Mouse (Mus musculus): ENCODE data around the gene Xirp1.

The Xirp1 gene

DNA sequence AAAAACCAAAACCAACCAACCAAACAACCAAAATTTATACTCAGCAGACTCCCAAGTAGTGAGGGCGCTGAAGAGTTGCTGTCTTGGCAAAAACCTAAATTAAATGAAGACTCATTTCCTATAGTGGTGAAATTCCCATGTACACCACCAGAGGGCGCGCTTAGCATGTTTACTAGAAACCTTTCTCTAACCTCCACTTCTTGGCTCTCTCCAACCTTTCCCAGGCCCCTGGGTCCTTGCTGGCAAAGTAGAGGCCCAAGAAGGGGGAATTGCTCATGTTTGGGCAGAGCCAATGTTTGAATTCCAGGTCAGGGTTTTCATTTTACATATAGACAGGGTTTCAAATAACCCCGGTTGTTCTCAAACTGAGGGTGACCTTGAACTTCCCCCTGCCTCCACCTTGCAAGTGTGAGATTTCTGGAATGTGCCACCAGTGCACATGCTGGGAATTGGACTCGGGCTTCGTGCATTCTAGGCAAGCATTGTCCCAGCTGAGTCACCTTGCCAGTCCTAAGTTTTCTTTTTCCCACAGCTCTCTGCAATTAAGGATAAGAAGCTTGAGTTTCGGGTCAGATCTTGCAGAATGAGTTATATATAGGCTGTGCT, 3.0 kb downstream of the Xirp1 start:
- CTCF ChIA-PET, result no interaction called here

GRCm38 (mm10) chr9:120016956-120017355, 6.4 kb downstream of the Xirp1 start:
- CTCF ChIA-PET, result interaction anchor here (0.5 kb wide), 1 partner anchor 1838 kb away, joined by 5 read pairs; no protein-coding TSS in a partner anchor

DNA sequence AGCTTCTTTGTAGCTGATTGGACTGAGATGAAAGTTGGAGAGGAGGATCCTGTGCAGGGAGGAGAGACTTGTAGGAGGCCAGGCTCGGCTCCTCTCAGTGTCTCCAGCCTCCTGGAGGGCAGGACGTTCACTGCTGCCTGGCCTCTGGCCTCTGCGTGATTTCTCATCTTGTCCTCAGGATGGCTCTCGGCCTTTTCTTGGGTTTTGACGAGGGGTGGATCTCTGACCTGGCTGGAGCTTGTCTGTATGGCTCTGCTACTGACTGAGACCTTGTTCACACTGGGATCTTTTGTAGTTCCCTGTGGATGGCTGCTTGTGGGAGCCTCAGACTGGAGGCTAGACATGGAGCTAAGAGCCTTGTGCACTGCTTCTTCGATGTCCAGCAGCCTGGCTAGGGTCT, 8.6 kb downstream of the Xirp1 start:
- CTCF ChIA-PET, result no interaction called here

- CTCF ChIA-PET, result interaction anchor here (0.5 kb wide), 1 partner anchor 30 kb away, joined by 5 read pairs; no protein-coding TSS in a partner anchor
Measured at GRCm38 (mm10) chr9:120013251-120013820, 10.1 kb downstream of the Xirp1 start.

DNA sequence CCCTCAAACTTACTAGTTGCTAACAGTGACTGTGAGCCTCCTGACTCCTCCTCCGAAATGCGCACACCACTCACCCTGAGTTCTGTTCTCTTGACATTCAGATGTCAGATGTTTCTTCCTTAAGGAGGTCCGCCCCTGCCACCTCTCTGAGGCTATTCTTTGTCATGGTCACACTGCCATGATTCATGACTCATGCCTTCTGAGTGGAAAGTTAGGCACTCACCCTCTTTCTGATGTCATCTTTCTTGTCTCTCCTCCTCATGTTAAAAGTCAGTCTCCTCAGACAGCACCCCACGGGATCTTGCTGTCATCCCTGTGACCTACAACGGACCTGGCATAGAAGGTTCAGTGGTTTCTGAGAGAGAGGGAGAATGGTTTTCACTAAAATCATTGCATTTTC, 10.6 kb downstream of the Xirp1 start:
- CTCF ChIA-PET, result no interaction called here

DNA sequence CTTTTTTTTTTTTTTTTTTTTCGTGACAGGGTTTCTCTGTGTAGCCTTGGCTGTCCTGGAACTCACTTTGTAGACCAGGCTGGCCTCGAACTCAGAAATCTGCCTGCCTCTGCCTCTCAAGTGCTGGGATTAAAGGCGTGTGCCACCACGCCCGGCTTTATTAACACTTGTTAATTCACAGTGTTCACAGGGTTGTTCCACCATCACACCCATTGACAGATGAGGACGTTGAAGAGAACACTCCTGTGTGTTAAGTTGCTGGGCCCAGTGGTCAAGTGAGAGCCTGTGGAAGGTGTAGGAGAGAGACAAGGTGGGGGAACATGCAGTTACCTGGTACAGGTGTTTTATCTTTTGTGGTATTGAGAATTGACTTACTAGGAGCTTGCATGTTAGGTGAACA, 11.2 kb downstream of the Xirp1 start:
- CTCF ChIA-PET, result interaction anchor here (0.7 kb wide), 1 partner anchor 79 kb away, joined by 7 read pairs; no protein-coding TSS in a partner anchor

- CTCF ChIA-PET, result interaction anchor here (0.7 kb wide), 1 partner anchor 78 kb away, joined by 7 read pairs; no protein-coding TSS in a partner anchor
Measured at GRCm38 (mm10) chr9:120011533-120011932, 11.9 kb downstream of the Xirp1 start.

GRCm38 (mm10) chr9:120010781-120011511, 12.5 kb downstream of the Xirp1 start:
- CTCF ChIA-PET, result no interaction called here

DNA sequence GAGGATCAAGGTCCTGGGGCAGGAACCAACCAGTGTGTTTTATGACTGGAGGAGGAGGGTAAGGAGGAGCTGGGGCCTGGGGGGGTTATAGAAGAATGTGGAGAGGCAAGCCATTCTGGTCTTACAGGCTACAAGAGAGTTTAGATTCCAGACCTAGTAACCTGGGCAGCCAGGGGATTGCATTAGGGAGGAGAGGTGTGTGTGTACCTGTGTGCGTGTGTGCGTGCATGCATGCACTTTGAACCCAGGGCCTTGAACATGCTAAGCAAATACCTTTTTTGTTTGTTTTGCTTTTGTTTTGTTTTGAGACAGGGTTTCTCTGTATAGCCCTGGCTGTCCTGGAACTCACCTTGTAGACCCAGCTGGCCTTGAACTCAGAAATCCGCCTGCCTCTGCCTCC, 13.5 kb downstream of the Xirp1 start:
- CTCF ChIA-PET, result interaction anchor here (1.3 kb wide), 1 partner anchor 9 kb away, joined by 3 read pairs; no protein-coding TSS in a partner anchor

DNA sequence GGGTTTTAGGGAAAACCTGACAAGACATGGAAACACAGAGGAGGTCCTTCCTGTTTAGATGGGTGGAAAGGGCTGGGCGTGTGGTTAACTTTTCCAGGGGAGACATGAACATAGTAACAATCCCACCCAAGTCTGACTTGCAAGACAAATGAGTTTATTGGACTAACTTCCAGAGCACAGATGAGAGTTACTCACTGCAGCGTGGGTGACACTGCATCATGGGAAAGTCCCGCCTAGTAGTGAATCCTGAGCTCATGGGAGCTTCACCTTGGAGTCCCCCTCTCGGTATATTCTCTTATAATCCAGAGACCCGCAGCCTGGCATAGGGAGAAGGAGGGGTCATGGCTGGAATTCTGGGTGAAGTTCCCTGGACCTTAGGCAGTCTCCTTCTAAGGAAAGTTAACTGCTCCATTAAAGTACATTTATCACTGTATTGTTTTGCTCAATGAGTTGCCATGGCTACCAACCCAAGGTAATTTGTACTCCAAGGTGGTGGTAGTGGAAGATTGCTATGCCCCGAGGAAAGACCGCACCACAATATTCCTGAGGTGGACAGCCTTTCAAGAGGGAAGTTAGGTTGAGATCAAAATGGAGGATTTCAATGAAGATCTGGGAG, 14.1 kb downstream of the Xirp1 start:
- CTCF ChIA-PET, result interaction anchor here (0.7 to 1.3 kb wide), 2 partner anchors 8 to 10 kb away, joined by 3 read pairs; no protein-coding TSS in a partner anchor

GRCm38 (mm10) chr9:120007833-120008232, 15.6 kb downstream of the Xirp1 start:
- CTCF ChIA-PET, result no interaction called here

DNA sequence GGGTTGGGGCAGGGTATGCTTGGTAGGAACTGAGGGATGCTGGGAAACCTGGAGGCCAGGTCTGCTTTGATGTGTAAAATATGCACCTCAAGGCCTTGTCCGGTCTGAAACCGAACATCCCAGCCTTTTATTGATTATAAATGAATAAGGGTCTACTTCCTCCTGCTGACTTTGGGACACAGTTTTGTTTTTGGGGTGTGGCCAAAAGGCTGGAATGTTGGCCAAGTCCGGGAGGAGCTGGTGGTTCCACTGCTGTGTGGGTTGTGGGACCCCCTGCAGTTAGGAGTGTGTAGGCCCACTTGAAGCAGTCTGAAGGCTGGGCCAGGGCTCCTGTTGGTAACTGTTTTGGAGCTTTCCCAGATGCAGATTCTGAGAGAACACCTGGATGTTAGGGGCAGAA, 17.5 kb downstream of the Xirp1 start:
- CTCF ChIA-PET, result interaction anchor here (0.8 kb wide), 1 partner anchor 48 kb away, joined by 3 read pairs; no protein-coding TSS in a partner anchor

GRCm38 (mm10) chr9:120002893-120003292, 20.5 kb downstream of the Xirp1 start:
- CTCF ChIA-PET, result no interaction called here

DNA sequence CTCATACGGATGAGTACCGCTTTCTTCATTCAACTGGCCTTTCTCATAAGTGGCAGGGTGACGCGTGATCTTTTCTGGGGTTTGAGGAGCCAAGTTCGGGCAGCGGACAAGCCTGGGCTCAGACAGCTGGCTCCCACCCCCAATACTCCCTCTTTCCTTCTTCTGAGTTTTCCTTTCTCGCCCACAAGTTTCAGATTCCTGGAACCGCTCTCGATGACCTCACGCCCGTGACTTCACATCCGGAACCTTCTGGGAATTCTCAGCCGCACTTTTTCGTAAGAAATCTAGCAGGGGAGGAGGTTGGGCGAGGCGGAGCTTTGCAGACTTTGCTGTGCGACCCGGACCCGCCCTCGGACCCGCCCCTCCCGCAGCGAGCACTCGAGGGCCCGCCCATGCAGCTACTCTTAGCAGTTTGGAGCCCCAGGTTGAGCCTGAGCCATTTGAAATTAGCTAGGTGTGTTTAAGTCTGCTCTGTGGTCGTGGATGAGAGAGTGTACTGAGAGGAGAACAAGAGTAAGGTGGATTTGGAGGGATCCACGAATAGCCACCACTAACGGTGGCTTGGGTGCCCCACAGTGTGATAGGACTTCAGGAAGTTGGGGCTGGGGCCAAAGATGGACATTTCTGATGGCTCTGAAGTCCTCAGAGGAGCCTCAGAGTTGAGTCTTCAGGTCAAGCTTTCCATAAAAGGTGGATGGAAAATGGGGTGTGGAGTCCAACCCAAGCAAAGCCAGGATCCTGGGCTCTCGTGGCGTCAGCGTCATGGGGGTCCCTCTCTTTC, 21.3 kb downstream of the Xirp1 start:
- CTCF ChIA-PET, result interaction anchor here (1.3 kb wide), 1 partner anchor 19 kb away, joined by 4 read pairs; no protein-coding TSS in a partner anchor

DNA sequence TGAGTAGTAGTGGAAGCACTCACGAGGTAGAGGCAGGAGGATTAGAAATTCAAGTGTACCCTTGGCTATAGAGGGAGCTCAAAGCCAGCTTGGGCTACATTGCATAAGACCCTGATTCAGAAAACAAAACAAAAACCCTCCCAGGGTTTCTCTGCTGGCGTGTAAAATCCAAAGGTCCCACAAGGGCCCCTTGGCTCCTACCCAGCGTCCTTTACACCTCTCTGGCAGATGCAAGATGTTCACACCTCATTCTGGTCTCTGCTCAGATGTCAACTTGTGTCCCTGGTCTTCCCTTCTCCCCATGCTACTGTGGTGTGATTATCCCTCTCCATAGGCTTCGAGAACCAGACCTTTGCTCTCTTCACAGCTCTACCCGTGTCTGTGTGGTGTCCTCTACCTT, 22.6 kb downstream of the Xirp1 start:
- CTCF ChIA-PET, result interaction anchor here (1.1 kb wide), 1 partner anchor 9 kb away, joined by 3 read pairs; no protein-coding TSS in a partner anchor

DNA sequence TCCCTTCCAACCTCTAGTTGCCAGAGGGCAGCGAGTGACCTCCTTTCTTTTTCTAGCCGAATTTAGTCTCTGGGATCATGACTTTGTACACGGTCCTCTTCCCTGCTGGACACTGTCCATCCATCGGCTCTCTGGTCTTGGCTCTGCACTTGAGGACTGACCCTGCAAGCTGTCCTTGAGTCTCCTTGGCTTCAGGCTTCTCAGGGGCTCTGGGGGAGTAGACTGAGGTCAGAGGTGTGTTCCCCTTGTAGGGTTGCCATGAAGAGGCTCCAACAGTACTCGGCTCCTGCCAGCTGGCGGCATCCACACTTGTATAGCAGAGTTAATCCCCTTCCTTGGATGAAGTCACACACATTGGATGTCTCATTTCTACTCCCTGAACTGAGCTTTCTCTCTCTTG, 23.8 kb downstream of the Xirp1 start:
- CTCF ChIA-PET, result no interaction called here

GRCm38 (mm10) chr9:119998776-119999175, 24.6 kb downstream of the Xirp1 start:
- CTCF ChIA-PET, result no interaction called here

DNA sequence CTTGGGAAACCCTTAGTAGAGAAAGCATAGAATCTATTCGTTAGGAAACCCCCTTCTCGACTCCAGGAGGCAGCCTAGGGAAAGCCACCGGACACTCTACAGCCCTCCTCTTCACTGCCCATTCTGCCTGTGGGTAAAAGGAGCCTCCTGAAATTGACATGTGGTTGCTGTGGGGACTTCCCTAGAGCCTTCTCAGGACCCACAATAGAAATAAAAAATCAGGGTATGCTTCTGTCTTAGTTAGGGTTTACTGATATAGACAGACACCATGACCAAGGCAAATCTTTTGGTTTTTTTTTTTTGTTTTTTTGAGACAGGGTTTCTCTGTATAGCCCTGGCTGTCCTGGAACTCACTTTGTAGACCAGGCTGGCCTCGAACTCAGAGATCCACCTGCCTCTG, 27.3 kb downstream of the Xirp1 start:
- CTCF ChIA-PET, result no interaction called here

- CTCF ChIA-PET, result interaction anchor here (0.7 to 1.2 kb wide), 3 partner anchors 8 to 22 kb away, joined by 5 to 11 read pairs (median 5); no protein-coding TSS in a partner anchor
Measured at GRCm38 (mm10) chr9:119994207-119994606, 29.2 kb downstream of the Xirp1 start.

DNA sequence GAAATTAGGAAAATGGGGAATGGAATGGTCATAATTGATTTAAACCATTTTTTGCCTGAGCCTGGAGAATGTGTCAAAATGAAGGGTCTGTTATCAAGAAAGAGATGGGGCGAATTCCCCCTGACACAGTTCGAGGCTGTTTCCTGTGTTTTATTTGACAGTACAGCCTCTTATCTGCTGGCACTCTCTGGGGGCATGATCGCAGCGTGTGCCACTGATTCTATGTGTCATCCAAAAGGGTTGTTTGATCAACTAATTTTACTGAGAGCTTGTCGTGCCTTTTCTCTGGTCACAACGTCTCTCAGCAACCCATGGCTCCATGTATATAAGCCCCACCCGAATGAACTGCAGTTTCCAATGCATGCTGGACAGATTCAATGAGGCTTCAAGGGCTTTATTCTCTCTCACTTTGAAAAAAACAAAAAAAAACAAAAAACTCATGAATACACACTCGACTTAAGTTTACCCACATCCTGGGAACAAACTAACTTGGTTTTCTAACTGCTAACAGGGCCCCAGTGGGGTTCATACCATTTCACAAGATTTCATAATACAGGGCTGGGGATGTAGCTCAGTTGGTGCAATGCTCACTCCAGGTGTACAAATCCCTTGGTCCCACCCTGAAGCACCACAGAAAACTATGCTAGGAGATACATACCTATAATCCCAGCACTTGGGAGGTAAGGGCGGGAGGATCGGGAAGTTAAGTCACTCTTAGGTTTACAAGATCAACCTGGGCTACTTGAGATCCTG, 30.1 kb downstream of the Xirp1 start:
- CTCF ChIA-PET, result interaction anchor here (0.7 to 1.2 kb wide), 2 partner anchors 21 to 80 kb away, joined by 5 to 11 read pairs; no protein-coding TSS in a partner anchor
